Mouse (Mus musculus) hindbrain, embryonic 11.5 days (tissue): ENCODE measurements around the gene Wee1. TPM values are rescaled to one million over a fixed set of nuclear protein-coding genes. Genes with fewer than 3 reads are reported as not detected.

Experiments
- polyA plus RNA-seq: library from polyadenylated mRNA; unstranded; fragments of >200 nt; fragmentation: Nextera tagmentation; extraction: Ambion mirVana; gene quantifications from 2 replicates; pipeline ENCODE4 v1.2.1, GENCODE M21; 2014

Wee1 gene
- polyA plus RNA-seq, 1 experiment from 2014 or later, result 26.6 TPM

Other genes starting within 250 kb of the Wee1 start
- 52.5 and 57.3 TPM in 2 replicates for gene Dennd5a, start 161.6 kb upstream of the Wee1 start, polyA plus RNA-seq
- gene Tmem41b, start 135.1 kb upstream of the Wee1 start, polyA plus RNA-seq, result 78.4 and 84.8 TPM in 2 replicates
- 23.2 and 32.7 TPM in 2 replicates for gene Ipo7, start 103.8 kb upstream of the Wee1 start, polyA plus RNA-seq
- gene Zfp143, start 60.8 kb upstream of the Wee1 start, polyA plus RNA-seq, result 26.2 and 31.8 TPM in 2 replicates
- gene Swap70, start 99.7 kb downstream of the Wee1 start, polyA plus RNA-seq, result 15.6 and 16.3 TPM in 2 replicates